Mouse (Mus musculus) skeletal muscle tissue, adult 2 months (tissue): ENCODE measurements at regions not wholly inside any gene's neighbourhood (a gene's known extent, or its start where the extent isn't known, plus 50 kb on each side); places are given as distances from the start of the nearest gene placed in this dataset.

Experiments used
- DNase-seq: peaks from one replicate; pipeline ENCODE4 v3.0.0-alpha.2; 2012; ENCODE audit warnings: low read depth, low spot score

DNA sequence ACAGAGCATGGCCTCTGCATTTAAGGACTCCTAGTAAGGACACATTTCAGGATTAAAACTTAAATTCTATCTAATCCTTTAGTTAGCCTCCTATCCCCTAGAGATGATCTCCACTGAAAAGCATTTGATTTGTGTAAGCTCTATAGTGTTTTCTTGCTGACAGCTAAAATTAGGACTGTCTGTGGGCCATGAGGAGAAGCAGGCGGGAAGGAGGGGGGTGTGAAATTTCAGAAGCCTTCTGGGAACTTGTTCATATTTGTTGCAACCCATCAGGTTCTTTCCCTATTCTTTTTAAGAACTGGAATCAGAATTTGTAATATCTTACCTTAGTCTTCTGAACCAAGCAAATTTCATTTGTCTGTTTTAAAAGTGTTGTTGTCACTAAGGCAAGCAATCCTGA is 114.7 kb upstream of the Sp4 start:
- DNase-seq, result no peak

- DNase-seq, result no peak
These were observed 110.7 kb upstream of the Sp4 start for GRCm38 (mm10) chr12:118411767-118412430.

DNA sequence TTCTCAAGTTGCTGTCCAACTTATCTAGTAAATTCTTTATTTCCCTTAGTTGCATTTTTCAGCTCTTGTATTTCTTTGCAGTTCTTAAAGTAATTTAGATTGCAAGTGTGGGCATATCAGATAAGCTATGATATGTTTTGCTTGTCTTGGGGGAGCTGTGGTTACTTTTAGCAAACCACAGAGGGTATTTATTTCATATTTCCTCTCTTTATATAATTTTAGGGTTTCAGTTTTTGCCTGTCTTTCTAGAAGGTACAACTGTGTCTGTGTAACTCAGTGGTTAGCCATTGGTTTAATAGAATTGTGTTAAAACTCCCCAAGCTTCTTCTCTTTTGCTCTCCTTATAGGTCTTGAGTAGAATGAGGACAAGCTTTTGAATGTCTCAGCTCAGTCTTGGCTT is 109.7 kb upstream of the Sp4 start:
- DNase-seq, result no peak

GRCm38 (mm10) chr12:118405135-118405534 is 103.9 kb upstream of the Sp4 start:
- no peak for DNase-seq

- no peak for DNase-seq
These were observed 102.9 kb upstream of the Sp4 start for GRCm38 (mm10) chr12:118404171-118404570.

DNA sequence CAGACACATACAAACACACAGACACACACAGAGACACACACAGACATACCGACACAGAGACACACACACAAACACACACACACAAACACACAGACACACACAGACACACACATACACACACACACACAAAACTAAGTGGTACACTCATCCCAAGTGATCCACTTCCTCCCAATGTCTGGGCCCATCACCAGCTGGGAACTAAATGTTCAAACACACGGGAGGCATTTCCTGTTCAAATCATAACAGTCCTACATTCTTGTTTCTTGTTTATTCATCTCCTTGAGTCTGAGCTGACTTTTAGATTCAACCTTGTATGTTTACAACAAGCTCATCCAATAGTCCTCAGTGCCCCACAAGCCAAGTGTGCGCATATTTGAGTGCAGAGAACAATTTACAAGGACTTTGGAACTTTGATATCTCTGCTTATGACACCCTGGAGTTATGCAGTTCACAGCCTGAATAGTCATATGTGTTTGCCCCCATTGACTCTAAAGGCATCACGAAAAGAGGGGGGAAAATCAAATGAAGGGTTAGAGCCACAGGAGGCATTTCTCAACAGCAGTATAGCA is 102.4 kb upstream of the Sp4 start:
- no peak for DNase-seq

DNA sequence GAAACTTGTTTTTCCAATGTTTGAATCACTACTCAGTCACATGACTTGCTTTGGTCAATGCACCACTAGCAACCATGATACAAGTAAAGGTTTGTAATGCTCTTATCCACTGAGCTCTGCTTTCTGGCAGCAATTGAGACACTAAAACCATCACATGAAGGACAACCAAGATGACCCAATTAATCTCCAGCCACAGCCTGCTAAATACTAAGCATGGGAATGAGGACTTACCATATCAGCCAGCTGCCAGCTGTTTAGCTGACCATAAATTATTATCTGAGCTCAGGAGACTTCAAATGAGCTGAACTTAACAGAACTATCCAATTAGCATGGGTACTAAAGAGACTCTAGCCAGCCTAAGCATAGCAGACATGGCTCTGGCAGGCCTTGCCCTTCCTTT is 100.1 kb upstream of the Sp4 start:
- no peak for DNase-seq

GRCm38 (mm10) chr12:118391654-118392053 is 90.4 kb upstream of the Sp4 start:
- DNase-seq, result no peak

GRCm38 (mm10) chr12:118381013-118381412 is 79.8 kb upstream of the Sp4 start:
- no peak for DNase-seq

GRCm38 (mm10) chr12:118377898-118378297 is 76.7 kb upstream of the Sp4 start:
- DNase-seq, result no peak

DNA sequence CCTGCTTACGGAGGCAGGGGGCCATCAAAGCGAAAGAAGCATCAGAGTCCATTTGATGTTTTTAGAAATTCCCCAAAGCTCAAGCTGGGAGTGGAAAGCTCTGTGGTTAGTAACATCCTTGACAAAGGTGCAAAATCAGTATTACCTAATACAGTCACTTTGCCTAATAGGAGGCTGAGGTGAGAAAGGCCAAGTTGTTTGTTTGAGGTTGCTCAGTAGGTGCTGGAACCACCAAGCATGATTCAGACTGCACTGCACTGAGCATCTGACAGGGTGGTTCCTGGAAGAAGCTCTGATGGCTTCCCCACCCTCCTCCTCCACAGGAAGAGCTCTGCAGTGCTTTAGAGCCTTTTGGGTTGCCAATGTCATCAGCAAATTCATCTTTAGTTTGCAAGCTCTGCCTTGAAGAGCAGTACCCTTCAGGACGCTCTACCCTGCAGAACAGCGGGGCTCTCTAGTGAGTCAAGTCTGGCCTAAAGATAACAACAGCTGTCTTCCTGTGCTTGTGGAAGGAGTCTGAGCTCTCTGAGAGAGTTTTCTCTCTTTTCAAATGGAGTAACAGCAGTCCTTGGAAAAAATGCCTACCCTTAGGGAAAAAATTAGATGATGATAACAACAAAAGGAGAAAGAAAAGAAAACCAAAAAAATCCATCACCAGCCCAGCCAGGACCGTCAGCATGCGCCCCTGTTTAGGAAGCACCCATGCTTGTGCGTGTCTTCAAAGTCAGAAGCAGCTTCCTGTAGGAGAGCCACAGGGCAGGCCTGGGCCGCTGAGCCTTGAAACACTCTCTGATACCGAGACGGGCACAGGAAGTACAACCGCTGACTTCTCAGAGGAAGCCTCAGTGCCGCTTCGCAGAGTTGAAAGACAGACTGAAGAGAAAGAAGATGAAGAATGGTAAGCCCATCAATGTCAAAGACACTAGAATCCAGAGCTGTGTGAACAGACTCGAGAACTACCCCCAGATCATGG is 75.6 kb upstream of the Sp4 start:
- peak; percentile 5 for DNase-seq

DNA sequence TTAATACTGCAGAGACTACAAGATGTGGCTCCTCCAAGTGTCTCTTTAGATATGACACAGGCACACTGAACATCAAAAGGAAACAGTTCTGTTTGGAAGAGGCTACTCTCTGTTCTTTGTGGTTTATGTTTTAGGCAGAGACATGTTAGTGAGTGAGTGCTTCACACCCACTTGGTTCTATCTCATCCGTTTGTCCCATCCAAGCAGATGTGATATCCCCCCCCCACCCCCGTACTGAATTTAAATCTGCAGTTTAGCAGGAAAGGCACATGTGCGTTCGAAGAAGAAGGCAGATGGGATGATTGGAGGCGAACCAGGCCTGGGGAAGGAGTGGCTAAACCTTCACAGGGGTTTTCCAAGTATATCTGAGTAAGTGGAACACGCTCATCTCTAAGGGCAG is 72.0 kb upstream of the Sp4 start:
- DNase-seq, result no peak

GRCm38 (mm10) chr12:118371905-118372304 is 70.7 kb upstream of the Sp4 start:
- DNase-seq, result no peak

DNA sequence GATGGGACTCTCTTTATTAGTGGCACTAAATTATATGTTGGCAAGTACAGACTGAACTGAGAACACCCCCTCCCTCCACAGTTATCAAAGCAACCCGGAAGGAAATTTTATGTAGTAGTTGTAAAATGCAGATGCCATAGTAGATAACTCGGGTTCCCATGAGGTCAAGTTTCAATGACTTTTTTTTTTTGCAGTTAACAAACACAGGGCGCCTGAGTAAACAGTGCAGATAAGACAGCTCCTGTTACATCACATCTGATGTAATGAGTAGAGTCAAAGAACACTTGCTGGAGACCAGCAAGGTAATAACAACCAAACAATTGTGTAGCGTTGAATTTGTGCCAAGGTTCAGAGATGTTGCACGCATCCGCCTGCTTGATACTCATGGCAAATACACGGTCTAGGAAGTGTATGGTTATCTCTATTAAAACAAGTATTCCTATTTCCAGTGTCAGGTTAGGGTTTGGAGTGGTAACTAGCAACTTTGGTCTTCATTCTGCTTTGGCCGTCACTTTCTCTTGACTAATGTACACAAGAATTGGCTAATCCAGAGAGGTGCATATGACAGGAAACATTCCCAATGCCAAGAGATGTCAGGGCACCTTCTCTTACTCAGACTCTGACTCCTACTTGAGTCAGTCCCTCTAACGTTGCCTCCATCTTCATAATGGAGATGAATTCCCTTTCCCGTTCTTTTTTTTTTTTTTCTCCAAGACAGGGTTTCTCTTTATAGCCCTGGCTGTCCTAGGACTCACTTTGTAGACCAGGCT is 66.3 kb upstream of the Sp4 start:
- no peak for DNase-seq

DNA sequence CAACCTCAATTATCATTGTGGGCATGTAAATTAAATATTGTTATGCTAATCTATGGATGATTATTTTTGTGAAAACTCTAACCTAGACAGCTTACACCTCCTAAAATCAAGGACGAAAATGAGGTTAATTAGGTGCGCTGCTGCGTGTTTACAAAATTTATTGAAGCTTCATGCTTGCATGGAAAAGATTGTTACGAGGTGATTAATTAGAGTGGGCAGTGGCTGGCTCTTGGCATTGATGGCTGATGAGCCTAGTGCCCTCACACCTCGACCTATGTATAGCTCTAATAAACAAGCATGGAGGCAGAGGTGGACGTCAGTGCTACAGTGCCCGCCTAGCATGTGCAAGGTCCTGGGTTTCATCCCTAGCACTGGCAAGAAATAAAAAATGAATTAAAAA is 51.6 kb upstream of the Sp4 start:
- DNase-seq, result no peak

DNA sequence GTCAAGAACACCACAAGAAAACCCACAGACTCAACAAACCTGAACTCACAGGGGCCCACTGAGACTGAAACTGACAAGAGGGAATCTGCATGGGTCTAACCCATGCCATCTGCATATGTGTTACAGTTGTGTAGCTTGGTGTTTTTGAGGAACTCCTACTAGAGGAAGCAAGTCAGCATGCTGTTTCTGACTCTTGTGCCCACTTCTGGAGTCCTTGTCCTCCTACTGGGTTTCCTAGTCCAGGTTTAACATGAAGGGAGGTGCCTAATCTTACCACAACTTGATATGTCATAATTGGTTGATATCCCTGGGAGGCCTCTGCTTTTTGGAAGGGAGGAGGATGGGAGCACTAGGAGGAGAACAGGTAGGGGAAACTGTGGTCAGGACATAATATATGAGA is 50.2 kb upstream of the Sp4 start:
- DNase-seq, result no peak
